ENCODE assay signal across 8 mouse cellular contexts in the genomic region with DNA sequence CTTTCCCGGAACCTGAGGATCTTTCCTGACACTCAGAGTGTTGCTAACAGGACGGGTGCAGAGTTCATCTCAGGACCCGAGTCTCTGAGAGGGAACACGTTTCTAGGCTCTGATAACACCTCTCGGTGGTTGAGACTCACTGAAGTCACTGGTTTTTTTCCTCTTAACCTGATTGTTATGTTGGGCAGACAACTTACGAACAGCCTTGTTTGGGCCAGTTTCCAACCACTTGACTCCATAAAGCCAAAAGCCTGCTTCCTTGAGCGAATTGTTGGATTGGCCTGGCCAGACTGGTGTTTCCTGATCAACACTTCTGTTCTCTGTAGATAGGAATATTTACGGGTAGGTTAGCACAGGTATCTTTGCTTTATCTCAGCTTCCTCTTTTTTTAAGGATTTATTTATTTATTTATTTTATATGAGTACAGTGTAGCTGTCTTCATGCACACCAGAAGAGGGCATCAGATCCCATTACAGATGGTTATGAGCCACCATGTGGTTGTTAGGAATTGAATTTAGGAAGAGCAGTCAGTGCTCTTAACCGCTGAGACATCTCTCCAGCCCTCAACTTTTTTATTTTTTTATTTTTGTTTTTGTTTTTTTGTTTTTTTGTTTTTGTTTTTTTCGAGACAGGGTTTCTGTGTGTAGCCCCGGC. TPM values are rescaled to one million over a fixed set of nuclear protein-coding genes. Genes with fewer than 3 reads are reported as not detected.
DNase-seq lines count a peak whose midpoint lies in the region; ATAC-seq and TF ChIP-seq lines count a peak whose summit lies in the region.
"Had no signal": no experiment of that assay in that cellular context is flagged by ENCODE, and none has a peak within 500 bp of the region (broad histone marks: within the 10 kb centered on the region; RNA-seq: fewer than 3 reads in every experiment).

No protein-coding gene starts in this region.

- no peak overlapping the region for H3K4me2 ChIP-seq in midbrain, postnatal 0 days (ENCODE audit: low read depth, low read length, poor library complexity, severe bottlenecking)
- no peak overlapping the region for H3K4me2 ChIP-seq in midbrain, embryonic 15.5 days
- H3K4me2 ChIP-seq in liver, embryonic 11.5 days, result peak overlapping the region; percentile 73; the same call in 1 of the 2 replicates

- no peak overlapping the region for H3K27ac ChIP-seq in midbrain, postnatal 0 days (ENCODE audit: low read depth, low read length)
- no peak overlapping the region for H3K27ac ChIP-seq in midbrain, embryonic 15.5 days
- peak overlapping the region; percentile 53; the same call in 1 of the 2 replicates for H3K27ac ChIP-seq in liver, embryonic 11.5 days (ENCODE audit: low read depth, low read length)

- H3K27me3 ChIP-seq in midbrain, postnatal 0 days (ENCODE audit: insufficient read depth, low read length), result no peaks in the 10 kb centered on the region
- H3K27me3 ChIP-seq in midbrain, embryonic 15.5 days (replicated peaks), result no peaks in the 10 kb centered on the region
- H3K27me3 ChIP-seq in liver, embryonic 11.5 days (replicated peaks; ENCODE audit: control insufficient read depth, insufficient read depth, low read length), result no peaks in the 10 kb centered on the region

- peak; percentile 46 for DNase-seq in kidney, adult 11 months
- no peak for DNase-seq in kidney, postnatal 25 days
- DNase-seq in midbrain, postnatal 0 days (ENCODE audit: low spot score), result no peak
- DNase-seq in liver, embryonic 11.5 days (ENCODE audit: low spot score), result no peak
- DNase-seq in adrenal gland, postnatal 4 days (ENCODE audit: low spot score in 2 of 2), result no peak
- DNase-seq in urinary bladder, postnatal 10 days (ENCODE audit: low spot score), result no peak

- WGBS in midbrain, postnatal 0 days, result 84% methylated on average over 11 of the region's 11 CpGs
- WGBS in midbrain, embryonic 15.5 days, result 88% methylated on average over 11 of the region's 11 CpGs
- 48% methylated on average over 11 of the region's 11 CpGs for WGBS in liver, embryonic 11.5 days

- TF ChIP-seq CTCF in midbrain, postnatal 0 days (IDR thresholded peaks at IDR 0.05), result peak; percentile 45

- no peak overlapping the region for H3K9ac ChIP-seq in midbrain, postnatal 0 days (replicated peaks; ENCODE audit: low read length, poor library complexity, severe bottlenecking)
- H3K9ac ChIP-seq in midbrain, embryonic 15.5 days, result no peak overlapping the region
- no peak overlapping the region for H3K9ac ChIP-seq in liver, embryonic 11.5 days (ENCODE audit: low read depth, low read length)

- ATAC-seq in midbrain, postnatal 0 days (ENCODE audit: low FRiP score), result no peak
- no peak for ATAC-seq in midbrain, embryonic 15.5 days (replicated peaks)
- no peak for ATAC-seq in liver, embryonic 11.5 days (replicated peaks; ENCODE audit: low FRiP score)
- ATAC-seq: activated CD4-positive, CD25-positive, alpha-beta regulatory T cell, adult 4 months had no signal

- H3K4me3 ChIP-seq in midbrain, postnatal 0 days (ENCODE audit: low read depth, low read length), result no peak overlapping the region
- H3K4me3 ChIP-seq in midbrain, embryonic 15.5 days, result no peak overlapping the region
- no peak overlapping the region for H3K4me3 ChIP-seq in liver, embryonic 11.5 days (ENCODE audit: low read depth, low read length)

- H3K36me3 ChIP-seq in midbrain, postnatal 0 days (ENCODE audit: insufficient read depth, low read length), result peaks cover 2% of the 10 kb centered on the region; the same call in 1 of the 2 replicates
- peaks cover under 1% of the 10 kb centered on the region; the same call in 1 of the 2 replicates for H3K36me3 ChIP-seq in midbrain, embryonic 15.5 days (replicated peaks)
- H3K36me3 ChIP-seq in liver, embryonic 11.5 days (ENCODE audit: control insufficient read depth, insufficient read depth, low read length), result peaks cover 1% of the 10 kb centered on the region

- H3K4me1 ChIP-seq in midbrain, postnatal 0 days (ENCODE audit: insufficient read depth, low read length), result 0 out of 2 replicates have a peak, but pooled peaks cover 3% of the 10 kb centered on the region
- H3K4me1 ChIP-seq in midbrain, embryonic 15.5 days, result peaks cover 17% of the 10 kb centered on the region
- peaks cover 41% of the 10 kb centered on the region for H3K4me1 ChIP-seq in liver, embryonic 11.5 days (replicated peaks; ENCODE audit: control insufficient read depth, insufficient read depth, low read length)

- no peaks in the 10 kb centered on the region for H3K9me3 ChIP-seq in midbrain, postnatal 0 days (ENCODE audit: low read length)
- no peaks in the 10 kb centered on the region for H3K9me3 ChIP-seq in midbrain, embryonic 15.5 days
- H3K9me3 ChIP-seq in liver, embryonic 11.5 days (ENCODE audit: control insufficient read depth, low read length), result no peaks in the 10 kb centered on the region

RNA-seq across cellular contexts. Expression of a gene that starts 2.1 kb away (rescaled TPM):
- 119 and 150 TPM in 2 replicates for total RNA-seq in midbrain, postnatal 0 days (2014; rRNA removed)
- polyA plus RNA-seq in midbrain, postnatal 0 days (2015; fragmentation: Nextera tagmentation; extraction: Ambion mirVana), result 254 and 267 TPM in 2 replicates
- 165 and 173 TPM in 2 replicates for polyA plus RNA-seq in midbrain, embryonic 15.5 days (2015; fragmentation: Nextera tagmentation; extraction: Ambion mirVana)
- 98.8 and 105 TPM in 2 replicates for polyA plus RNA-seq in liver, embryonic 11.5 days (2014; fragmentation: Nextera tagmentation; extraction: Ambion mirVana)
- total RNA-seq in adrenal gland, postnatal 4 days (2021), result 100 to 1,000 TPM; 126 to 136 TPM

RNA-seq across cellular contexts. Expression of a gene that starts 11.1 kb away (rescaled TPM):
- 0.22 and 0.71 TPM in 2 replicates for total RNA-seq in midbrain, postnatal 0 days (2014; rRNA removed)
- 0.67 and 0.77 TPM in 2 replicates for polyA plus RNA-seq in midbrain, postnatal 0 days (2015; fragmentation: Nextera tagmentation; extraction: Ambion mirVana)
- 0.70 and 1.5 TPM in 2 replicates for polyA plus RNA-seq in midbrain, embryonic 15.5 days (2015; fragmentation: Nextera tagmentation; extraction: Ambion mirVana)
- 44.8 and 45.3 TPM in 2 replicates for polyA plus RNA-seq in liver, embryonic 11.5 days (2014; fragmentation: Nextera tagmentation; extraction: Ambion mirVana)
- total RNA-seq in adrenal gland, postnatal 4 days (2021), result 1 to 10 TPM; 1.1 to 2.4 TPM

RNA-seq across cellular contexts. Expression of a gene that starts 38.1 kb away (rescaled TPM):
- 12.6 and 16.8 TPM in 2 replicates for total RNA-seq in midbrain, postnatal 0 days (2014; rRNA removed)
- polyA plus RNA-seq in midbrain, postnatal 0 days (2015; fragmentation: Nextera tagmentation; extraction: Ambion mirVana), result 9.0 and 11.7 TPM in 2 replicates
- 10.5 and 12.2 TPM in 2 replicates for polyA plus RNA-seq in midbrain, embryonic 15.5 days (2015; fragmentation: Nextera tagmentation; extraction: Ambion mirVana)
- 6.3 and 6.6 TPM in 2 replicates for polyA plus RNA-seq in liver, embryonic 11.5 days (2014; fragmentation: Nextera tagmentation; extraction: Ambion mirVana)
- 10 to 100 TPM; 21.3 to 23.9 TPM for total RNA-seq in adrenal gland, postnatal 4 days (2021)
- polyA plus RNA-seq: activated CD4-positive, CD25-positive, alpha-beta regulatory T cell, adult 4 months had no signal

RNA-seq across cellular contexts. Expression of a gene that starts 42.1 kb away (rescaled TPM):
- total RNA-seq in midbrain, postnatal 0 days (2014; rRNA removed), result 5.7 and 7.6 TPM in 2 replicates
- polyA plus RNA-seq in midbrain, postnatal 0 days (2015; fragmentation: Nextera tagmentation; extraction: Ambion mirVana), result 2.3 TPM in 2 replicates
- 2.7 and 3.1 TPM in 2 replicates for polyA plus RNA-seq in midbrain, embryonic 15.5 days (2015; fragmentation: Nextera tagmentation; extraction: Ambion mirVana)
- polyA plus RNA-seq in liver, embryonic 11.5 days (2014; fragmentation: Nextera tagmentation; extraction: Ambion mirVana), result 3.1 and 3.5 TPM in 2 replicates
- total RNA-seq in adrenal gland, postnatal 4 days (2021), result 1 to 10 TPM; 8.2 to 8.5 TPM

RNA-seq across cellular contexts. Expression of a gene that starts 49.8 kb away (rescaled TPM):
- total RNA-seq in midbrain, postnatal 0 days (2014; rRNA removed), result 74.3 and 100 TPM in 2 replicates
- polyA plus RNA-seq in midbrain, postnatal 0 days (2015; fragmentation: Nextera tagmentation; extraction: Ambion mirVana), result 77.0 and 78.7 TPM in 2 replicates
- polyA plus RNA-seq in midbrain, embryonic 15.5 days (2015; fragmentation: Nextera tagmentation; extraction: Ambion mirVana), result 81.7 and 85.1 TPM in 2 replicates
- 121 and 126 TPM in 2 replicates for polyA plus RNA-seq in liver, embryonic 11.5 days (2014; fragmentation: Nextera tagmentation; extraction: Ambion mirVana)
- 10 to 100 TPM; 75.4 to 81.6 TPM for total RNA-seq in adrenal gland, postnatal 4 days (2021)

Comparison
In these comparisons a context has a peak if more than half of its experiments do, and no peak if none do; other contexts are left out.
1. RNA of a gene that starts 11.1 kb away (polyA plus RNA-seq): 44.8 to 45.3 TPM in liver, embryonic 11.5 days; 0.67 to 0.77 TPM in midbrain, postnatal 0 days and 0.70 to 1.5 TPM in midbrain, embryonic 15.5 days; every median in the first group is over 10 times any median in the second.